Mouse (Mus musculus) forebrain, embryonic 14.5 days (tissue): ENCODE measurements at regions not wholly inside any gene's neighbourhood (a gene's known extent, or its start where the extent isn't known, plus 50 kb on each side); places are given as distances from the start of the nearest gene placed in this dataset.

Experiments used
- ATAC-seq: fragments of 200-750 bp; cut with Nextera tagmentation; 2 replicates; pipeline ENCODE4 v1.8.0; 2017; ENCODE audit warnings: mild to moderate bottlenecking, moderate library complexity
- DNase-seq: peaks from one replicate; pipeline ENCODE4 v3.0.0-alpha.2; 2015; ENCODE audit warnings: low spot score
- H3K27ac ChIP-seq: fragments of 300-500 bp; sonication (generic); 2 replicates; pipeline ENCODE4 v1.5.1; 2014; ENCODE audit warnings: low read depth, mild to moderate bottlenecking, control low read depth, low read length, moderate library complexity
- H3K27me3 ChIP-seq: fragments of 300-500 bp; sonication (generic); replicated peaks from 2 replicates; pipeline ENCODE4 v1.6.1; 2014; ENCODE audit warnings: low read length, control low read depth, mixed read lengths; ENCODE audit not compliant: control insufficient read depth, insufficient read depth
- H3K36me3 ChIP-seq: fragments of 300-500 bp; sonication (generic); 2 replicates; pipeline ENCODE4 v1.6.1; 2014; ENCODE audit warnings: low read length, control low read depth; ENCODE audit not compliant: control insufficient read depth, insufficient read depth
- H3K4me1 ChIP-seq: fragments of 300-500 bp; sonication (generic); 2 replicates; pipeline ENCODE4 v1.6.1; 2014; ENCODE audit warnings: antibody characterized with exemption, low read length, control low read depth; ENCODE audit not compliant: control insufficient read depth, insufficient read depth
- H3K4me2 ChIP-seq: fragments of 300-500 bp; sonication (generic); 2 replicates; pipeline ENCODE4 v1.6.1; 2014; ENCODE audit warnings: mild to moderate bottlenecking, control low read depth, low read length
- H3K4me3 ChIP-seq: fragments of 300-500 bp; sonication (generic); 2 replicates; pipeline ENCODE4 v1.5.1; 2014; ENCODE audit warnings: low read depth, low read length, control low read depth
- H3K9ac ChIP-seq: fragments of 300-500 bp; sonication (generic); 2 replicates; pipeline ENCODE4 v1.6.1; 2014; ENCODE audit warnings: mild to moderate bottlenecking, low read length, control low read depth, moderate library complexity
- H3K9me3 ChIP-seq: fragments of 300-500 bp; sonication (generic); replicated peaks from 2 replicates; pipeline ENCODE4 v1.6.1; 2016; ENCODE audit warnings: low read length, control low read depth, mixed read lengths; ENCODE audit not compliant: control insufficient read depth
- WGBS: fragments of 180-500 bp; shearing (Covaris S2); extraction: QIAGEN DNeasy Blood & Tissue Kit; methylation state at CpG from one replicate; pipeline ENCODE4 v1.1.7; 2014; 5-methylcytosine and 5-hydroxymethylcytosine counted together

GRCm38 (mm10) chr13:33721851-33722250, 60.6 kb downstream of the Serpinb6d start:
- Histone ChIP-seq H3K27me3 (no peaks in the 10 kb centered on the region), H3K36me3 (no peaks in the 10 kb centered on the region)

GRCm38 (mm10) chr13:33762293-33763125, 80.7 kb downstream of the Serpinb6e start:
- Histone ChIP-seq H3K4me2 (no peak overlapping the region), H3K9me3 (0 out of 2 replicates have a peak, but pooled peaks cover 4% of the 10 kb centered on the region), H3K4me3 (no peak overlapping the region), H3K4me1 (no peaks in the 10 kb centered on the region), H3K9ac (no peak overlapping the region), H3K27me3 (no peaks in the 10 kb centered on the region), H3K36me3 (no peaks in the 10 kb centered on the region), H3K27ac (no peak overlapping the region)
- peak; percentile 21 for DNase-seq
- 64% methylated on average over 18 of the region's 18 CpGs for WGBS
- no peak for ATAC-seq

More at GRCm38 (mm10) chr13:33721851-33722250, 60.6 kb downstream of the Serpinb6d start:
- Histone ChIP-seq H3K9me3 (peaks cover 1% of the 10 kb centered on the region; the same call in 1 of the 2 replicates), H3K4me2 (no peak overlapping the region), H3K4me1 (no peaks in the 10 kb centered on the region), H3K4me3 (no peak overlapping the region), H3K9ac (no peak overlapping the region), H3K27ac (no peak overlapping the region)
- DNase-seq (no peak), ATAC-seq (no peak)

DNA sequence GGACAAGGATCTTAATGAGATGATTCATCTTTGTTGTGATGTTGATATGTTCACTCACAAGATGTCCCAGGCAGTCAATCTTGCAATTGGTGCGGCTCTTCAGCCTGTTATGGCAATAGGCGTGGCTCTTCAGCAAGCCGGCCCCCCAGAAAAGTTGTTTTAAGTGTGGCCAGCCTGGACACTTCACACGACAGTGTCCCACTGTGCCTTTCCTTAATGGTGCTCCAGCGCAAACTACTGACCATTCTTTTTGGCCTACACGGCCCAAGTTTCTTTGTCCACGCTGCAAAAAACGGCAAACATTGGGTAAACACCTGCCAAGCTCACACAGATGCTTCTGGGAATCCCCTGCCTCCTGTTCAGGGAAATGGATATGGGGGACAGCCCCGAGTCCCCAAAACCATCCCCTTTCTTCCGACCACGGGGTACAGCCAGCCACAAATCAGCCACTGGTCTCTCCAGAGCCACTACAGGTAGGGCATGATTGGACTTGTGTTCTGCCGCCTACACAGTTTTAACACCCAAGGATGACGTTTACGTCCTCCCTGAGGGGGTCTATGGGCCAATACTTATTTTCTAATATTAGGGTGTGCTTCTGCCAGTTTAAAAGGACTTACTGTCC, 79.8 kb downstream of the Serpinb6e start:
- no peak overlapping the region for H3K27ac ChIP-seq
- 0 out of 2 replicates have a peak, but pooled peaks cover 4% of the 10 kb centered on the region for H3K9me3 ChIP-seq
- H3K4me1 ChIP-seq, result no peaks in the 10 kb centered on the region
- 87% methylated on average over 14 of the region's 14 CpGs for WGBS
- ATAC-seq (no peak), DNase-seq (no peak)
- H3K9ac ChIP-seq, result no peak overlapping the region
- H3K27me3 ChIP-seq, result no peaks in the 10 kb centered on the region
- H3K36me3 ChIP-seq, result no peaks in the 10 kb centered on the region
- no peak overlapping the region for H3K4me3 ChIP-seq
- H3K4me2 ChIP-seq, result no peak overlapping the region
